In the genomic region with DNA sequence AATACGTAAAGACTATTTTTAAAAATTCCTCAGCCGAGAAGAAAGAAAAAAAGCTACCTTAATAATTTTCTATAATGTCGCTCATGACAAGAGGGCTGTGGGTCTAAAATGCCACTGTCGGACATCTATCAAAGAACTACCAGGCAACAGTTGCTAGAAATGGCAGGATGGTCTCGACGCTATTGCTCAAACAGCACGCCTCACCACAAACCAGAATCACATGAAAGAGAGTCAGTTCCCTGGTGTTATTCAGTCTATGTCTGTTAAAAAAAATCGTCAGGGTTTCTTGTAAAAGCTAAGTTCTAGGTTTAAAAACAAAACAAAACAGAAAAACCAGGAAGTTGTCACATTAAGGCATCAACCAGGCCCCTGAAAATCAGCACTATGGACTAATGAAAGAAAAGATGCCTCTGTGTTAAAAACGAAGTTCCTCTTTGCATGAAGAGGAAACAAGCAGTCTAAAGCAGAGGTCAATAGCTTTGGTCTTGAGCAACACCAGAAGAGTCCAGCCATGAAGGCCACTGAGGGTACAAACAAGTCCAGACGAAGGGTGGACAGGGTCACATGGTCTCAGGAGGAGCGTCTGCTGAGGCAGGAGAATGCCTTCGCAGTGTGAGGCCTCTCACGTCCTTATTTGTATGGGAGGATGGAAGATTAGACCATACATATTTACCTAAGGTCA, we compare ENCODE assay signal across 13 mouse cellular contexts. TPM values are rescaled to one million over a fixed set of nuclear protein-coding genes. Genes with fewer than 3 reads are reported as not detected.
DNase-seq lines count a peak whose midpoint lies in the region; ATAC-seq and TF ChIP-seq lines count a peak whose summit lies in the region.
"Had no signal": no experiment of that assay in that cellular context is flagged by ENCODE, and none has a peak within 500 bp of the region (broad histone marks: within the 10 kb centered on the region; RNA-seq: fewer than 3 reads in every experiment).

No protein-coding gene starts in this region.

- no peak overlapping the region for H3K4me2 ChIP-seq in intestine, postnatal 0 days (replicated peaks; ENCODE audit: low read depth)
- no peak overlapping the region for H3K4me2 ChIP-seq in hindbrain, embryonic 11.5 days (replicated peaks; ENCODE audit: low read depth, low read length)
- H3K4me2 ChIP-seq: hindbrain, embryonic 14.5 days; lung, embryonic 15.5 days had no signal

- intact Hi-C loops in heart, postnatal 10 days (cut with DNase I) = no loop called here

- peaks cover 12% of the 10 kb centered on the region; the same call in 1 of the 2 replicates for H3K36me3 ChIP-seq in intestine, postnatal 0 days (ENCODE audit: control insufficient read depth, insufficient read depth)
- H3K36me3 ChIP-seq in hindbrain, embryonic 11.5 days (ENCODE audit: control insufficient read depth, insufficient read depth, low read length) = no peaks in the 10 kb centered on the region
- H3K36me3 ChIP-seq in limb, embryonic 10.5 days = peaks cover 46% of the 10 kb centered on the region

- H3K27me3 ChIP-seq in intestine, postnatal 0 days (replicated peaks; ENCODE audit: control insufficient read depth, insufficient read depth, low read length) = no peaks in the 10 kb centered on the region
- H3K27me3 ChIP-seq in hindbrain, embryonic 11.5 days (ENCODE audit: control insufficient read depth, insufficient read depth, low read length) = no peaks in the 10 kb centered on the region
- no peaks in the 10 kb centered on the region for H3K27me3 ChIP-seq in limb, embryonic 10.5 days (ENCODE audit: low read depth, poor library complexity, severe bottlenecking)
- H3K27me3 ChIP-seq: lung, embryonic 15.5 days had no signal

- H3K4me3 ChIP-seq in intestine, postnatal 0 days (ENCODE audit: low read depth, low read length) = no peak overlapping the region
- no peak overlapping the region for H3K4me3 ChIP-seq in hindbrain, embryonic 11.5 days (ENCODE audit: low read depth, low read length)
- H3K4me3 ChIP-seq in limb, embryonic 10.5 days = no peak overlapping the region
- H3K4me3 ChIP-seq: erythroblast, embryonic 14.5 days; lung, embryonic 15.5 days had no signal

- peak; percentile 28 to 35 for DNase-seq in heart, adult 18-20 months
- DNase-seq in heart, postnatal 10 days = no peak
- peak; percentile 38 to 52 for DNase-seq in spleen, postnatal 36 days (ENCODE audit: low spot score in 2 of 2)
- no peak for DNase-seq in spleen, adult 12 weeks (ENCODE audit: low spot score)
- peak; percentile 81 for DNase-seq in yolk sac, embryonic 10.5 days (ENCODE audit: low spot score)
- no peak for DNase-seq in hindbrain, embryonic 11.5 days (ENCODE audit: low spot score)
- no peak for DNase-seq in limb, embryonic 10.5 days (ENCODE audit: low spot score)
- DNase-seq: cerebellum, adult 11 months; gastrocnemius, postnatal 14 days had no signal

- no peak for TF ChIP-seq CTCF in intestine, postnatal 0 days (IDR thresholded peaks at IDR 0.05; ENCODE audit: low read depth)

- H3K9me3 ChIP-seq in intestine, postnatal 0 days (ENCODE audit: control insufficient read depth) = no peaks in the 10 kb centered on the region
- no peaks in the 10 kb centered on the region for H3K9me3 ChIP-seq in hindbrain, embryonic 11.5 days (ENCODE audit: control insufficient read depth, low read length)
- H3K9me3 ChIP-seq in limb, embryonic 10.5 days (replicated peaks) = no peaks in the 10 kb centered on the region
- H3K9me3 ChIP-seq: lung, embryonic 15.5 days had no signal

- H3K4me1 ChIP-seq in intestine, postnatal 0 days (replicated peaks; ENCODE audit: control insufficient read depth, insufficient read depth, low read length) = no peaks in the 10 kb centered on the region; the same call in 1 of the 2 replicates
- H3K4me1 ChIP-seq in hindbrain, embryonic 11.5 days (replicated peaks; ENCODE audit: control insufficient read depth, insufficient read depth, low read length) = no peaks in the 10 kb centered on the region
- H3K4me1 ChIP-seq in limb, embryonic 10.5 days = peaks cover 10% of the 10 kb centered on the region; the same call in 1 of the 2 replicates

- ATAC-seq in intestine, postnatal 0 days = 0 out of 2 replicates have a peak, but pooled peaks have one; percentile 47
- no peak for ATAC-seq in hindbrain, embryonic 11.5 days (ENCODE audit: low FRiP score)

- 66% methylated on average over 13 of the region's 13 CpGs for WGBS in intestine, postnatal 0 days
- WGBS in hindbrain, embryonic 11.5 days = 89% methylated on average over 13 of the region's 13 CpGs
- 87% methylated on average over 13 of the region's 13 CpGs for WGBS in limb, embryonic 10.5 days

- no peak overlapping the region for H3K9ac ChIP-seq in intestine, postnatal 0 days (ENCODE audit: low read depth, low read length)
- no peak overlapping the region for H3K9ac ChIP-seq in hindbrain, embryonic 11.5 days (ENCODE audit: low read depth, low read length)
- H3K9ac ChIP-seq: hindbrain, embryonic 14.5 days; lung, embryonic 15.5 days had no signal

- peak overlapping the region; percentile 46; the same call in 1 of the 2 replicates for H3K27ac ChIP-seq in intestine, postnatal 0 days (ENCODE audit: low read depth, low read length)
- no peak overlapping the region for H3K27ac ChIP-seq in hindbrain, embryonic 11.5 days (ENCODE audit: low read depth, low read length)
- H3K27ac ChIP-seq in limb, embryonic 10.5 days = no peak overlapping the region
- H3K27ac ChIP-seq: hindbrain, embryonic 14.5 days had no signal

RNA-seq across cellular contexts. Expression of a gene that starts 37.6 kb away (rescaled TPM):
- 10 to 100 TPM; 19.1 to 22.8 TPM for total RNA-seq in heart, adult 18-20 months (2021)
- total RNA-seq in heart, postnatal 10 days (2021) = 10 to 100 TPM; 26.5 to 29.4 TPM
- 15.1 and 17.8 TPM in 2 replicates for polyA plus RNA-seq in intestine, postnatal 0 days (2015; fragmentation: Nextera tagmentation; extraction: Ambion mirVana)
- polyA plus RNA-seq in hindbrain, embryonic 11.5 days (2014; fragmentation: Nextera tagmentation; extraction: Ambion mirVana) = 17.5 and 23.3 TPM in 2 replicates
- polyA plus RNA-seq in limb, embryonic 10.5 days (2016; fragmentation: Nextera tagmentation; extraction: Ambion mirVana) = 21.7 and 32.9 TPM in 2 replicates

Comparison
In these comparisons a context has a peak if more than half of its experiments do, and no peak if none do; other contexts are left out.
1. DNase-seq: peak in heart, adult 18-20 months (2 of 2), spleen, postnatal 36 days (2 of 2) and yolk sac, embryonic 10.5 days (single experiment); none in heart, postnatal 10 days (0 of 2), spleen, adult 12 weeks (single experiment), hindbrain, embryonic 11.5 days (single experiment) and limb, embryonic 10.5 days (single experiment).